Mouse (Mus musculus): Measurements from ENCODE around the gene Acss1. TPM values are rescaled to one million over a fixed set of nuclear protein-coding genes. Genes with fewer than 3 reads are reported as not detected.

Acss1 gene
- polyA plus RNA-seq, 1 experiment, result 0.47 TPM

DNA sequence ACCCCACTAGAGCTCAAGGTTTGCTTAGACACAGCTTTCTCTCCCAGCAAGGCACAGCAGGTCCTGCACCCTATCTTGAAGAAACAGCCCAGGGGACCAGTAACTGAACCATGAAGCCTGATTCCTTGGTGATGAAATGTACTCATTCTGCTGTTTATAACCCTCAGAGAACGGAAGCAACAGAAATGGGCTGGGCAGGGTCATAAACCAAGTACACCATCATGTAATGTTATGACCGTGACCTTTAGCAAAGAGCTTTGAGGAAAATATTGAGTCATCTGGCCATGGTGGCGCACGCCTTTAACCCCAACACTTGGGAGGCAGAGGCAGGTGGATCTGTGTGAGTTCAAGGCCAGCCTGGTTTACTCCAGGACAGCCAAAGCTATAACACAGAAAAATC lies 23.1 kb downstream of the Acss1 start:
- no peak overlapping the region for H3K27ac ChIP-seq (ENCODE audit: insufficient read depth, low read length)
- no peaks in the 10 kb centered on the region for H3K4me1 ChIP-seq (ENCODE audit: control insufficient read depth, insufficient read depth, low read length)
- no peak for TF ChIP-seq POLR2A (IDR thresholded peaks at IDR 0.05; ENCODE audit: low read depth, low read length)
- TF ChIP-seq CTCF (IDR thresholded peaks at IDR 0.05; ENCODE audit: borderline replicate concordance, insufficient read depth, low read length), result no peak
- H3K4me3 ChIP-seq (ENCODE audit: insufficient read depth, low read length), result no peak overlapping the region

DNA sequence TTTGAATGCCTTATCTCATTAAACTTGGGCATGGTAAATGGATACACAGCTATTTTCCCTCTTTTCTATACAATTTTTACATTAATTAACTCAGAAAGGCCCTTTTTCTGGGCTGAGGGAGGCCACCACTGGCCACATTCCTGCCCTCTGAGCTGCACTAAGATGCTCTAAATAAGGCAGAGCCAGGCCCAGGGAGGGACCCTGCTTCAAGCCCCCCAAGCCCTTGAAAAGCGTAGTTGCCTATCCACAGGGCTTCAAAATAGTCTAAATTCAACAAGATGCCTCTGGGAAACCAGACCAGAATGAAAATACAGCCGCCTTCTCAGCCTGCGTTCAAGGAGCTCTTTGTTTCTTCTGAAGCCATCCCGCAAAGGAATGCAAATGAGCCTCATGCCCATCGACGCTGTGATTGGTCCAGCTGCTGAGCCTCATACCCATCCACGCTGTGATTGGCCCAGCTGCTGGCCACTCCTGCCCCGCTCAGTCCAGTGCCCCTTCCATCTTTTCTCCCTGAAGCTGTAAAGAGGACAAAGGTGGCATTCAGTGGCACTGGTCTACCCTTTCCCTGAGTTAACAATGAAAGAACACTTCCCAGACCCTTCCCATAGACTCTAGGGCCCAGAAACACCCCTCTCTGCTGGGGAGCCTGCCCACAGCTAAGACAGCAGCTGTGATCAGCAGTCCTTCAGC lies 24.4 kb downstream of the Acss1 start:
- no peak overlapping the region for H3K4me3 ChIP-seq (ENCODE audit: insufficient read depth, low read length)
- no peaks in the 10 kb centered on the region for H3K4me1 ChIP-seq (ENCODE audit: control insufficient read depth, insufficient read depth, low read length)
- H3K27ac ChIP-seq (ENCODE audit: insufficient read depth, low read length), result no peak overlapping the region
- TF ChIP-seq POLR2A (IDR thresholded peaks at IDR 0.05; ENCODE audit: low read depth, low read length), result no peak
- TF ChIP-seq CTCF (IDR thresholded peaks at IDR 0.05; ENCODE audit: borderline replicate concordance, insufficient read depth, low read length), result no peak

DNA sequence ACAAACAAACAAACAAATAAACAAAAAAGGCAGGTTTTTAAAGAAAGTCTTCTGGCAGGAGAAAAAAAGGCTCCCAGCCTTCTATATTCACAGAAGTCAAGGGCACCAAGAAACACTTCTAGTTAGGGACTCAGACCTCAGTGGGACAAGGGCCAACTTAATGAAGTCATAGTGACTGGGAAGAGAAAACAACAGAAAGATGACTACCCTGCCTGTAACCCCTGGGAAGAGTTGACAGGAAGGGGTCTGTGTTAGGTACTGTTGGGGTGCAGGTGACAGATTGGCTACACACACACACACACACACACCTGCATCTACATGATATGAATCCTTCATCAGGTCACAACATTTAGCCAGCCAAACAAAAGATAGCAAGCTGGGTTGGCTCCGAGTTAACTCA lies 25.1 kb downstream of the Acss1 start:
- H3K4me1 ChIP-seq (ENCODE audit: control insufficient read depth, insufficient read depth, low read length), result no peaks in the 10 kb centered on the region
- TF ChIP-seq CTCF (IDR thresholded peaks at IDR 0.05; ENCODE audit: borderline replicate concordance, insufficient read depth, low read length), result no peak
- no peak overlapping the region for H3K27ac ChIP-seq (ENCODE audit: insufficient read depth, low read length)
- H3K4me3 ChIP-seq (ENCODE audit: insufficient read depth, low read length), result no peak overlapping the region

DNA sequence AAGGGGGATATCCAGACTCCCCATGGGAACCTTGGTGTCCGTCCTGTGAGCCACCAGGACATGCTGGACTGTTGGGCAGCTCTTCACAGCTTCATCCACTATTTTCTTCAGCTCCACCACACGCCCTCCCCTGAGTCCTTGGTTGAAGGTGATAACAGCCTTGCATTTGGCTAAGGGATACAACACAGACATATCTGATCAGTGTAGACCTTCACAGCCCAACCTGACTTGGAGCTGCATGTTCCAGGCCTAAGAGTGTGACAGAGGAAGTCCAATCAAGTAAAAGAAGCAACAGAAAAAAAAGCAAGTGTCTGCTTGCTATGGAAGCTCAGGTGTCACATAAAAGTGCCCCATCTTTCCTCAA lies 29.9 kb downstream of the Acss1 start:
- Histone ChIP-seq H3K27ac (ENCODE audit: insufficient read depth, low read length) (no peak overlapping the region), H3K4me3 (ENCODE audit: insufficient read depth, low read length) (no peak overlapping the region), H3K4me1 (ENCODE audit: control insufficient read depth, insufficient read depth, low read length) (no peaks in the 10 kb centered on the region)
- TF ChIP-seq CTCF (IDR thresholded peaks at IDR 0.05; ENCODE audit: borderline replicate concordance, insufficient read depth, low read length) (no peak), POLR2A (IDR thresholded peaks at IDR 0.05; ENCODE audit: low read depth, low read length) (no peak)

DNA sequence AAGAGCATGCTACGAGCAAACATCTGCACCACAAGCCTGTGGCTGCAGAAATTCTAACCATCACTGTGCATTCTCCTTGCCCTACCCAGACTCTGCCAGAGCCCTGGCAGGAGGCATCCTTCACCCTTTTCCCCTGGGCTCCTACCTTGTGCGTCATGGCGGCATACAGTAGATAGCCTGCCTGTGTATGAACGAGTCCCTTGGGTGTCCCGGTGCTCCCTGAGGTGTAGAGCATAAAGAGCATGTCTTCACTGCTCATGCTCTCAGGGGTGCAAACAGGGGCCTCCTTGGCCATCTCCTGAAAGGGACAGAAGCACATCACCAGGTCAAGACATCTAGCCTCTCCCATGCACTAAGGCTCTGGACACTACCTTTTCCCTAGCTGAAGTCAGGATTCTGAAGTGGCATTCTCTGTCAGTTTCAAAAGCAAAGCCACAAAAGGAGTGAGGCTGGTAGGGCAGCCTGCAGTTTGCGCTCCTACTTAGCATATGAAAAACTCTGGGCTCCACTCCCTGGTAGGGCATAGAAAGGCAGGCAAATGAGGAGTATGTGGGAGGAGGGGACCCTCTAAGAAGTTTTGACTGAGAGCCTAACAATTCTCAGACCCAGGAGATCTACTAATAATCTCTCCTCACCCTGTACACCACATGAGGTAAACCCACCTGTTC lies 30.5 kb downstream of the Acss1 start:
- Histone ChIP-seq H3K27ac (ENCODE audit: insufficient read depth, low read length) (no peak overlapping the region), H3K4me3 (ENCODE audit: insufficient read depth, low read length) (no peak overlapping the region), H3K4me1 (ENCODE audit: control insufficient read depth, insufficient read depth, low read length) (no peaks in the 10 kb centered on the region)
- TF ChIP-seq POLR2A (IDR thresholded peaks at IDR 0.05; ENCODE audit: low read depth, low read length) (no peak), CTCF (IDR thresholded peaks at IDR 0.05; ENCODE audit: borderline replicate concordance, insufficient read depth, low read length) (no peak)

DNA sequence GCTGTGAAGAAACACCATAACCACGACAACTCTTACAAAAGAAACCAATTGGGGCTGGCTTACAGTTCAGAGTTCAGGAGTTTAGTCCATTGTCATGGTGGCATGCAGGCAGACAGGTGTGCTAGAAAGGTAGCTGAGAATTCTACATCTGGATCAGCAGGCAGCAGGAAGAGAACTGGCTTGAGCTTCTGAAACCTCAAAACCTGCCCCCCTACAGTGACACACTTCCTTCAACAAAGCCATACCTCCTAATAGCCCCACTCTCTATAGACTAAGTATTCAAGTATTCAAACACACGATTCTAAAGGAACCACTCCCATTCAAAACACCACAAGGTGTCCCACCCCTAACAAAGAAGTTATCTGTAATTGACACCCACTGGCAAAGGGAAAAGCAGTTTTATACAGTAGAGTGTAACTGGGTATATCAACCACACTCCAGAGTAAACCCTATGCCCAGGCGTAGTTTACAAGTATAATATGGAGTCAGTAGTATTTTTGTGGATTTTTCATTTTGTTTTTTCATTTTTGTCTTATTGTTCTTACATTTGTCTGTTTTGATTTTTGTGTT lies 32.3 kb downstream of the Acss1 start:
- Histone ChIP-seq H3K4me1 (ENCODE audit: control insufficient read depth, insufficient read depth, low read length) (no peaks in the 10 kb centered on the region), H3K27ac (ENCODE audit: insufficient read depth, low read length) (no peak overlapping the region), H3K4me3 (ENCODE audit: insufficient read depth, low read length) (no peak overlapping the region)
- TF ChIP-seq POLR2A (IDR thresholded peaks at IDR 0.05; ENCODE audit: low read depth, low read length) (no peak), CTCF (IDR thresholded peaks at IDR 0.05; ENCODE audit: borderline replicate concordance, insufficient read depth, low read length) (no peak)

DNA sequence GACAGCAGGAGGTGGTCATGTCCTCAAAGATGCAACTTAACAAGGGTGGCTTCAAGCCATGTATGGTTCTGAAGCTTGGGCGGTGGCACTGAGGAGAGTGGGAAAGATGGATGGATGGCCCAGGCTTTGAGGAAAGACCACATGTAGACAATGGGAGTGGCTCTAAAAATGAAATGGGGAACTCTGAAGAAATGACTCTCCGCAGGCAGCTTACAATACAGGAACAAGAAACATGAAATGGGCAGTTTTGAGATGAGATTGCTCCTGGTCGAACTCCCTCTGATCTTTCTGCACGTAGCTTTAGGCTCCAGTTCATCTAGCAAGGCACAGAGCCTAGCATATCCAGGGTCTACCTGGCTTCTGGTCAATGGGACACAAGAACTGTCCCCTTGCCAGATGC lies 39.0 kb downstream of the Acss1 start:
- H3K4me3 ChIP-seq (ENCODE audit: insufficient read depth, low read length), result no peak overlapping the region
- H3K4me1 ChIP-seq (ENCODE audit: control insufficient read depth, insufficient read depth, low read length), result no peaks in the 10 kb centered on the region
- no peak overlapping the region for H3K27ac ChIP-seq (ENCODE audit: insufficient read depth, low read length)
- TF ChIP-seq CTCF (IDR thresholded peaks at IDR 0.05; ENCODE audit: borderline replicate concordance, insufficient read depth, low read length), result no peak
- no peak for TF ChIP-seq POLR2A (IDR thresholded peaks at IDR 0.05; ENCODE audit: low read depth, low read length)

DNA sequence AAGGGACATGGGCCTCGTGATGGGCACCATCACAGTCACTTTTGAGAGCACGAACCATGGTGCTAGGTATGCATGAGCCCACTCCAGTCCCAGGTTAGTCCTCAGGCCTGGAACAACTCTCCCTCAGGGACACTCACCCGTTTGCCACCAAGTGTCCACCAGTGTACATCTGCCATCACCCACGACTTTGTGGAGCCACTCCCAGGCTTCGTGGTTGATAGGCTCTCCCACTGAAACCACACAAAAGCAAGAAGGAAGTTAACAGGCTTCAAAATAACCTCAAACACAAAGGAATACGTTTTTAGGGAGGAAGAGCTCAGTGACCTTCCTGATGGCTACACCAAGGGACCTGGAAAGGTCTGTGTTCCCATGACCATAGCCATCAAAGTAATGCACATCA lies 41.2 kb downstream of the Acss1 start:
- H3K27ac ChIP-seq (ENCODE audit: insufficient read depth, low read length), result no peak overlapping the region
- H3K4me1 ChIP-seq (ENCODE audit: control insufficient read depth, insufficient read depth, low read length), result no peaks in the 10 kb centered on the region
- H3K4me3 ChIP-seq (ENCODE audit: insufficient read depth, low read length), result no peak overlapping the region
- TF ChIP-seq POLR2A (IDR thresholded peaks at IDR 0.05; ENCODE audit: low read depth, low read length) (no peak), CTCF (IDR thresholded peaks at IDR 0.05; ENCODE audit: borderline replicate concordance, insufficient read depth, low read length) (no peak)

DNA sequence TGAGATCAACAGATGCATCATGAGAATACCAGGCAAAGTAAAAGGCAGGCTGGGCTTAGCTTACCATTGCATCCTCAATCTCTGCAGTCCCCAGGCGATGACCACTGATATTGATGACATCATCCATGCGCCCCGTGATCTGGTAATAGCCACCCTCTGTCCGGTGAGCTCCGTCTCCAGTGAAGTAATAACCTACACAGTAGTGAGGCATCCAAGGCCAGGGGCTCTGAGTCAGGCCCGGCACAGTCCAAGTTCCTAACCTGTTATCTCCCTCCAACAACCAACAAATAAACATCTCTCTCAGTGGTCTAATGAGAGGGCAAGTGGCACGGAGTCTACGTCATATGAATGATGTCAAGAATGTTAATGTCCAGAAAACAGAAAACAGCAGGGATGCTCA lies 43.4 kb downstream of the Acss1 start:
- Histone ChIP-seq H3K27ac (ENCODE audit: insufficient read depth, low read length) (no peak overlapping the region), H3K4me3 (ENCODE audit: insufficient read depth, low read length) (no peak overlapping the region), H3K4me1 (ENCODE audit: control insufficient read depth, insufficient read depth, low read length) (no peaks in the 10 kb centered on the region)
- no peak for TF ChIP-seq POLR2A (IDR thresholded peaks at IDR 0.05; ENCODE audit: low read depth, low read length)
- no peak for TF ChIP-seq CTCF (IDR thresholded peaks at IDR 0.05; ENCODE audit: borderline replicate concordance, insufficient read depth, low read length)

DNA sequence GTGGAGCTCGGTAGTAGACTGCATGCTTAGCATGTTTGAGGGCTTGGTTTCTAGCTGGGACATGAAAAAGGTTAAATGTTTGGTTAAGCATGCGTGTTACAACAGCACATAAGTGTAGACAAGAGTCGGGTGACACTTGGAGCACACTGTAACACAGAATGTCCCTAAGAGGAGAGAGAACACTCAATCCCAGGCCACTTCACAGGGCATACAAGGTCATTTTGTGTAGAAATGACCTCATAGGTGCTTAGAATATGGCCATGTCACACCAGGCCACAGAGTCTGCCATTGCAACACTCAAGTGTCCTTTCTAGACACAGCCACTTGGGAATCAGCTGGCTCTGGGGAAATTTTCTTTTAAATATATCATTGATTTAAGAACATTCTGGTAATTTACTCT lies 44.3 kb downstream of the Acss1 start:
- TF ChIP-seq CTCF (IDR thresholded peaks at IDR 0.05; ENCODE audit: borderline replicate concordance, insufficient read depth, low read length), result no peak
- Histone ChIP-seq H3K4me1 (ENCODE audit: control insufficient read depth, insufficient read depth, low read length) (no peaks in the 10 kb centered on the region), H3K27ac (ENCODE audit: insufficient read depth, low read length) (no peak overlapping the region), H3K4me3 (ENCODE audit: insufficient read depth, low read length) (no peak overlapping the region)

Measured in embryonic fibroblast, embryonic 13.5 days (primary cell).